Mouse (Mus musculus): Measurements from ENCODE around the gene Trhr2. TPM values are rescaled to one million over a fixed set of nuclear protein-coding genes. Genes with fewer than 3 reads are reported as not detected.

Trhr2 gene
- polyA plus RNA-seq, 1 experiment from 2014 or later: not detected

DNA sequence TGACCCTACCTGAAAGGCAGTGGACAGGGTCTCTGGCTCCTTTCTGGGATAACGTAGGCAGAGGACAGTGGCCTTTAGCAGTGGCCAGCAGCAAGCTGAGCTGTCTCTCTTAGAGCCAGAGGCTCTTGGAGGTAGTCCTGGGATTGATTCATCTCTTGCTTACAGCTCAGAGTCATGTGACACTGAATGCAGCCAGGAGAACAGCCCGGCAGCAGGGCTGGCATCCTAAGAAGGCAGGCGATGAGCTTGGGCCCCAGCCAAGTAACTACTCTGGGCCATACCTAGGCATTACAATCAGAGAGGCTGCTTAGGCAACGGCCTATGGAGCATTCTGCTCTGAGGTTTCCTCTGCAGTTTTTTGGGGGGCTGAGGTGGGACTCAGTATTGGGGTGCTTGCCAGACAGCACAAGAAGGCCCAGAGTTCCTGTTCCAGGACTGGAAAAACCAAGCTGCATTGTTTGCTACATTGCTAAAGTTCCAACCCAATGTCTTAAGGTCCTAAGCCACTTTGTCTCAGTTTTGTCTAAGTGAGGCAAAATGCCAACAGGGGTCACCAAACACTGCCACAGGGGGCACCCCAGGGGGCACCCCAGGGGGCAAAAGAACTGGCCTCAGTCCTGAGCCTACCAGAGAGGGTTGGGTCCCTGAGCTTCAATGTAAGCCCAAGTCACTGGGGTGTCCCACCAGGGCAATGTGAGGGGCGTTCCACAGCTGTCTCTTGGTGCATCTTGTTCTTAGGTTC is 12.6 kb downstream of the Trhr2 start:
- no peak overlapping the region for H3K9ac ChIP-seq (ENCODE audit: low read depth, low read length)
- H3K9me3 ChIP-seq (ENCODE audit: control insufficient read depth, low read length): no peaks in the 10 kb centered on the region
- H3K27ac ChIP-seq (ENCODE audit: low read depth, low read length): peak overlapping the region; percentile 21; the same call in 1 of the 2 replicates
- DNase-seq (ENCODE audit: low spot score) (no peak), ATAC-seq (replicated peaks; ENCODE audit: low FRiP score) (no peak)
- H3K4me3 ChIP-seq (ENCODE audit: low read depth, low read length): no peak overlapping the region
- H3K36me3 ChIP-seq (ENCODE audit: control insufficient read depth, insufficient read depth, low read length): no peaks in the 10 kb centered on the region
- peaks cover 63% of the 10 kb centered on the region for H3K4me1 ChIP-seq (replicated peaks; ENCODE audit: control insufficient read depth, insufficient read depth, low read length)
- H3K4me2 ChIP-seq: no peak overlapping the region
- H3K27me3 ChIP-seq (replicated peaks; ENCODE audit: control insufficient read depth, insufficient read depth, low read length): no peaks in the 10 kb centered on the region; the same call in 1 of the 2 replicates
- WGBS: 84% methylated on average over 5 of the region's 5 CpGs

DNA sequence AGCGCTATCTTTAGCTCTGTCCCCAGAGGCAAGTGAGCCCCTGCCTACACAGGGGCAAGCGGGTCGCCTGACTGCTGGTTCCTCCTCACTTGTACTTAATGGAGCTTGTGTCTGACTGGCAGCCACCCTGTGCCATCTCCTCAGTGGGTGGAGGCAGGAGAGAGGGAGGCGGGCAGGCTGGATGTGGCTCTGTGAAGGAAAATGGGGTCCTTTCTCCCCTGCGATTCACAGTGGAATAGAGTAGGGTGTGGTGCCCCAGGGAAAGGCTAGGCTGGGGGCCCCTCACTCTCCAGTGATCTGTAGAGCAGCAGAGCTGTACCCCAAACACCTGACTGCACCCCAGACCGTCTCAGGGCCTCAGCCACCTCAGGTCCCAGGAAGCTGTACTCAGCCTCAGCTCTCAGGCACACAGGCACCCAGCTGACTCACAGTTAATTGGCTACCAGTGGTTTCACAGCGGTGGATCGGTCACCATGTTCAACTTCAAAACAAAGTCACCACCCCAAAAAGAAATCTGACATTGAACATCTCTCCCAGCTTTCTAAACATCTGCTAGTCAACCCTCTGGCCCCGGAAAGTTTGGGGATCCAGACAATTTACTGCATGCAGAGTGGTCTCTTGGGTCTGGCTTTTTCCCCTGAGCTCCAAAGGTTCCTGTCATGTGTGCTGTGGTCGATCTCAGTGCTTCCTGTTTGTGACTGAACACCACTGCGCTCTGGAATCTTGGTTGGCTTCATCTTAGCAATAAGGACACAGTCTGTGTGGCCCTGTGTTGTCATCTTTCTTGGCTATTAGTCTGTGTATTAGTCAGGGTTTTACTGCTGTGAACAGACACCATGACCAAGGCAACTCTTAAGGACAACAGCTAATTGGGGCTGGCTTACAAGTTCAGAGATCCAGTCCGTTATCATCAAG is 15.1 kb downstream of the Trhr2 start:
- peak; percentile 41 for DNase-seq (ENCODE audit: low spot score)
- Histone ChIP-seq H3K27ac (ENCODE audit: low read depth, low read length) (peak overlapping the region; percentile 30), H3K36me3 (ENCODE audit: control insufficient read depth, insufficient read depth, low read length) (no peaks in the 10 kb centered on the region), H3K9me3 (ENCODE audit: control insufficient read depth, low read length) (no peaks in the 10 kb centered on the region), H3K4me3 (ENCODE audit: low read depth, low read length) (no peak overlapping the region), H3K4me2 (peak overlapping the region; percentile 1; the same call in 1 of the 2 replicates), H3K4me1 (replicated peaks; ENCODE audit: control insufficient read depth, insufficient read depth, low read length) (peaks cover 76% of the 10 kb centered on the region), H3K27me3 (replicated peaks; ENCODE audit: control insufficient read depth, insufficient read depth, low read length) (peaks cover 2% of the 10 kb centered on the region; the same call in 1 of the 2 replicates), H3K9ac (ENCODE audit: low read depth, low read length) (peak overlapping the region; percentile 15; the same call in 1 of the 2 replicates)
- ATAC-seq (replicated peaks; ENCODE audit: low FRiP score): no peak
- 47% methylated on average over 12 of the region's 12 CpGs for WGBS

DNA sequence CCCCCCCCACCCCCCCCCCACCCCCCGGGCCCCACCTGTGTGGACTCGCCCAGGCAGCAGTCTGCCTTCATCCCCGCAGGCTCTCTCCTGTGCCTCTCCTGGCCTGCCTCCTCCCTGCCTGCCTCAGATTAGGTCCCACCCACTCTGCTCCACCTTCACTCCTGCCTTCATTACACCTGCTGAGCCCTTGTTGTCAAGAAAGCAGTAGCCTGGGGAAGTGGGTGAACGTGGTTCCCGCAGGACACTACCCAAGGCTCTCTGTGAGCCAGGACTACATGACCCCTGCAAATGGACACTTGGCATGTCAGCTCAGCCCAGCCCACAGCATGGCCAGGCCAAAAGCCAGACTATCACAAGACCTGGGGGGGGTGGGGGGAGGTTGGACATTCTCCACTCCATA is 16.3 kb downstream of the Trhr2 start:
- no peak overlapping the region; the same call in 1 of the 2 replicates for H3K27ac ChIP-seq (ENCODE audit: low read depth, low read length)
- peak; percentile 58 for ATAC-seq (replicated peaks; ENCODE audit: low FRiP score)
- peaks cover 64% of the 10 kb centered on the region for H3K4me1 ChIP-seq (replicated peaks; ENCODE audit: control insufficient read depth, insufficient read depth, low read length)

DNA sequence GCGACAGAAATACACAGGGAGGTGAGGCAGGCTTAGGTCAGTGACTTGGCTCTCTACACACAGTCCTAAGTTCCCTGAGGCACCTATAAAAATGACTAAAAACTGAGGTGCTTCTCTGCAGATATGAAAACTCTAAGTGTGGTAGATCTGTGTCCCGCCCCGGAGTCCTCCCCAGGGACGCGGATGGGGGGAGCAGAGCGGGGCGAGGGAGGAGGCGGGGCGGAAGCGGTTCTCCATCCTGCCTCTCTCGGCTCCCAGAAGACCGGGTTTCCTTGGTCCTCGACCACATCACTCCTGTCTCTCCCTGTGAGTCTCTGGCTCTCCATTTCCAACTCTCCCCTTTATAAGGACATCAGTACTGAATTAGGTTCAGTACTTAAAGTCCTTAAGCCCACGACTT is 16.8 kb downstream of the Trhr2 start:
- ATAC-seq (replicated peaks; ENCODE audit: low FRiP score) (peak; percentile 37; the same call in 1 of the 2 replicates), DNase-seq (ENCODE audit: low spot score) (peak; percentile 43)
- WGBS: 0% methylated on average over 14 of the region's 14 CpGs
- 0 out of 2 replicates have a peak overlapping the region, but pooled peaks have one; percentile 28 for H3K27ac ChIP-seq (ENCODE audit: low read depth, low read length)
- H3K36me3 ChIP-seq (ENCODE audit: control insufficient read depth, insufficient read depth, low read length): peaks cover 5% of the 10 kb centered on the region; the same call in 1 of the 2 replicates
- H3K9ac ChIP-seq (ENCODE audit: low read depth, low read length): peak overlapping the region; percentile 41; the same call in 1 of the 2 replicates
- peak overlapping the region; percentile 71 for H3K4me2 ChIP-seq
- H3K9me3 ChIP-seq (ENCODE audit: control insufficient read depth, low read length): no peaks in the 10 kb centered on the region
- H3K4me1 ChIP-seq (replicated peaks; ENCODE audit: control insufficient read depth, insufficient read depth, low read length): peaks cover 59% of the 10 kb centered on the region
- peak overlapping the region; percentile 29 for H3K4me3 ChIP-seq (ENCODE audit: low read depth, low read length)
- H3K27me3 ChIP-seq (replicated peaks; ENCODE audit: control insufficient read depth, insufficient read depth, low read length): peaks cover 2% of the 10 kb centered on the region; the same call in 1 of the 2 replicates

More for the DNA sequence above, 16.3 kb downstream of the Trhr2 start:
- no peaks in the 10 kb centered on the region for H3K9me3 ChIP-seq (ENCODE audit: control insufficient read depth, low read length)
- peaks cover 2% of the 10 kb centered on the region; the same call in 1 of the 2 replicates for H3K27me3 ChIP-seq (replicated peaks; ENCODE audit: control insufficient read depth, insufficient read depth, low read length)
- peak; percentile 39 for DNase-seq (ENCODE audit: low spot score)
- peak overlapping the region; percentile 43 for H3K4me2 ChIP-seq
- H3K36me3 ChIP-seq (ENCODE audit: control insufficient read depth, insufficient read depth, low read length): peaks cover 2% of the 10 kb centered on the region; the same call in 1 of the 2 replicates
- H3K4me3 ChIP-seq (ENCODE audit: low read depth, low read length): peak overlapping the region; percentile 29; the same call in 1 of the 2 replicates
- WGBS: 9% methylated on average over 2 of the region's 5 CpGs
- no peak overlapping the region for H3K9ac ChIP-seq (ENCODE audit: low read depth, low read length)

DNA sequence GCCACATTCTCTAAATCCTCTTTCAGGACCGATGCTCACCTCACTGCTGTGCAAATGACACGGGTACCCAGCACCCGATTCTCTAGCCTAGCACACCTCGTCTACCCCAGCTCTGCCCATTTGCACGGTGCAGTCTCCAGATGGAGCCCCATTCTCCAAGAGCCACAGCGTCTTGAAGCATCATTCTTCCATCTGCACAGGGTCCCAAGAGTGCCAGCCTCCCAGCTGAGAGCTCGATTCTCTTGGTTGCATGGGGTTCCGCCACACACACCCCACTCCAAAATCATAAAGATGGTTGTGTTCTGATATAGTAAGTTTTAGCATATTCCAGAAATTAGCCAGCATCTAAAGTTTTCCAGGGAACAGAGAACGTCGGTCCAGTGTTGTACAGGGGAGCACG is 17.2 kb downstream of the Trhr2 start:
- ATAC-seq (replicated peaks; ENCODE audit: low FRiP score): no peak
- 7% methylated on average over 11 of the region's 11 CpGs for WGBS

DNA sequence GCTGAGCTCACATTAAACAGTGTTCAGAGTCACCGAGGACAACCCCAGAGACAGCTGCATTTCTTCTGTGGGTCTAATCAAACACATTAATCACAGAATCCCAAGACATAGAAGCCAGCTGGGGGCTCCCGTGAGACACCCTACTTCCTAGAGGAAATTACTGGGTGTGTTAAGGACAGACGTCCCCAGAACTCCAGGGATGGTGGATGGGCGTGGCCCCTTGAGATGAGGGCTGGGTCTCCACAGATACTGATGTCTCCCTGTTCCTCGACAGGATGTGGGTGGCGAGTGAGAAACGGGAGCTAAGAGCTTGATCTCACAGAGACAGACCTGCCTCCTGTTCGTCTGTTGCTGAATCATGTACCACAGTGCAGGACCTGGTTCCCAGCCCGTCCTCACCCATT is 17.7 kb downstream of the Trhr2 start:
- no peak overlapping the region; the same call in 1 of the 2 replicates for H3K4me3 ChIP-seq (ENCODE audit: low read depth, low read length)
- no peaks in the 10 kb centered on the region for H3K9me3 ChIP-seq (ENCODE audit: control insufficient read depth, low read length)
- 0 out of 2 replicates have a peak overlapping the region, but pooled peaks have one; percentile 30 for H3K9ac ChIP-seq (ENCODE audit: low read depth, low read length)
- peak overlapping the region; percentile 28; the same call in 1 of the 2 replicates for H3K27ac ChIP-seq (ENCODE audit: low read depth, low read length)
- peak; percentile 52 for DNase-seq (ENCODE audit: low spot score)
- under 1% methylated on average over 9 of the region's 9 CpGs for WGBS
- peaks cover 12% of the 10 kb centered on the region for H3K36me3 ChIP-seq (ENCODE audit: control insufficient read depth, insufficient read depth, low read length)
- H3K4me1 ChIP-seq (replicated peaks; ENCODE audit: control insufficient read depth, insufficient read depth, low read length): peaks cover 51% of the 10 kb centered on the region
- peak overlapping the region; percentile 71 for H3K4me2 ChIP-seq
- ATAC-seq (replicated peaks; ENCODE audit: low FRiP score): peak; percentile 27
- peaks cover 2% of the 10 kb centered on the region; the same call in 1 of the 2 replicates for H3K27me3 ChIP-seq (replicated peaks; ENCODE audit: control insufficient read depth, insufficient read depth, low read length)

More for the DNA sequence above, 17.2 kb downstream of the Trhr2 start:
- peak overlapping the region; percentile 28; the same call in 1 of the 2 replicates for H3K27ac ChIP-seq (ENCODE audit: low read depth, low read length)
- H3K4me1 ChIP-seq (replicated peaks; ENCODE audit: control insufficient read depth, insufficient read depth, low read length): peaks cover 56% of the 10 kb centered on the region
- peak; percentile 42 for DNase-seq (ENCODE audit: low spot score)
- H3K4me2 ChIP-seq: peak overlapping the region; percentile 71
- peak overlapping the region; percentile 29 for H3K4me3 ChIP-seq (ENCODE audit: low read depth, low read length)
- no peaks in the 10 kb centered on the region for H3K9me3 ChIP-seq (ENCODE audit: control insufficient read depth, low read length)
- H3K36me3 ChIP-seq (ENCODE audit: control insufficient read depth, insufficient read depth, low read length): peaks cover 8% of the 10 kb centered on the region
- peak overlapping the region; percentile 41; the same call in 1 of the 2 replicates for H3K9ac ChIP-seq (ENCODE audit: low read depth, low read length)
- peaks cover 2% of the 10 kb centered on the region; the same call in 1 of the 2 replicates for H3K27me3 ChIP-seq (replicated peaks; ENCODE audit: control insufficient read depth, insufficient read depth, low read length)

DNA sequence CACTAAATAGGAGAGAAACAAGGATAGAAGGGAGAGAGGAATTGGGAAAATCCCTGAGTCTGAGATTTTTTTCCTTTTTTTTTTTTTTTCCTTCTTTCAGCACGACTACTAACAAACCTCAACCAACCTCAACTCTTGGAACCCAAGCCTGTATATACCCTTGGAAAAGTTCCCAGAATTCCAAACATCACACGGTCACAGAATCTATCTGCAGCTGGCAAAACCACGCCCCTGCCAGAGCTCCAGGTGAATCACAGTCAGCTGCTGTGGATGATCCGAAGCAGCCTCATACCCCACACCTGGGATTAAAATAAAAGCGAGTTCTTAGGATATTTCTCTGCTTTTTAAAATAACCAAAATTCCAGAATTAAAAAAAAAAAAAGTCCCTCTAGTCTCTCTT is 18.2 kb downstream of the Trhr2 start:
- no peaks in the 10 kb centered on the region for H3K9me3 ChIP-seq (ENCODE audit: control insufficient read depth, low read length)
- DNase-seq (ENCODE audit: low spot score) (no peak), ATAC-seq (replicated peaks; ENCODE audit: low FRiP score) (no peak)
- no peak overlapping the region for H3K4me3 ChIP-seq (ENCODE audit: low read depth, low read length)
- 48% methylated on average over 5 of the region's 5 CpGs for WGBS
- H3K4me2 ChIP-seq: no peak overlapping the region
- H3K36me3 ChIP-seq (ENCODE audit: control insufficient read depth, insufficient read depth, low read length): peaks cover 17% of the 10 kb centered on the region
- peaks cover 2% of the 10 kb centered on the region; the same call in 1 of the 2 replicates for H3K27me3 ChIP-seq (replicated peaks; ENCODE audit: control insufficient read depth, insufficient read depth, low read length)
- peaks cover 48% of the 10 kb centered on the region for H3K4me1 ChIP-seq (replicated peaks; ENCODE audit: control insufficient read depth, insufficient read depth, low read length)
- no peak overlapping the region for H3K27ac ChIP-seq (ENCODE audit: low read depth, low read length)
- H3K9ac ChIP-seq (ENCODE audit: low read depth, low read length): no peak overlapping the region

DNA sequence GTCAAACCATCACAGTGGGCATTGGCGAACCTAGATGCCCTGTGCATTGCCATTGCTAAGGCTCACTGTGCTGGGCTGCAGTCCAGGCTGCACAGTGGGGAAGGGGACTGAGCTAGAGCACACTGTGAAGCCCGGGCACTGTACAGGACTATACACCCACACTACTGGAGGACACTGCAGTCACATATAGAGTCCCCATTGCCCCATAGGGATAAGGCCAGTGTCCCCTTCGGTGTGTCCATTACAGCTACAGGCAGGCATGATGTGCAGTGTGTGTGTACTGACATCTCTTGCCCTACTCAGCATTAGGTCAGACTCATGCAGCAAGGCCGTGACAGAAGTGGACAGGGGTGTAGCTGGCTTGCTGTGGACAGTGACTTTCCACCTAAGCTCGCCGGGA is 18.8 kb downstream of the Trhr2 start:
- ATAC-seq (replicated peaks; ENCODE audit: low FRiP score) (peak; percentile 19), DNase-seq (ENCODE audit: low spot score) (peak; percentile 40)
- Histone ChIP-seq H3K27ac (ENCODE audit: low read depth, low read length) (no peak overlapping the region; the same call in 1 of the 2 replicates), H3K9ac (ENCODE audit: low read depth, low read length) (no peak overlapping the region), H3K9me3 (ENCODE audit: control insufficient read depth, low read length) (peaks cover under 1% of the 10 kb centered on the region; the same call in 1 of the 2 replicates), H3K27me3 (replicated peaks; ENCODE audit: control insufficient read depth, insufficient read depth, low read length) (peaks cover 5% of the 10 kb centered on the region; the same call in 1 of the 2 replicates), H3K4me3 (ENCODE audit: low read depth, low read length) (no peak overlapping the region), H3K36me3 (ENCODE audit: control insufficient read depth, insufficient read depth, low read length) (peaks cover 23% of the 10 kb centered on the region), H3K4me1 (replicated peaks; ENCODE audit: control insufficient read depth, insufficient read depth, low read length) (peaks cover 48% of the 10 kb centered on the region), H3K4me2 (no peak overlapping the region; the same call in 1 of the 2 replicates)
- WGBS: 63% methylated on average over 6 of the region's 6 CpGs

Measured in liver, embryonic 11.5 days (tissue).